Mouse (Mus musculus): ENCODE results near the gene Dab1. TPM values are rescaled to one million over a fixed set of nuclear protein-coding genes. Genes with fewer than 3 reads are reported as not detected.

Gene Dab1
- total RNA-seq, 2 experiments from 2014 or later = 159 to 164 TPM

GRCm38 (mm10) chr4:104697703-104698102 lies 1078.5 kb downstream of the Dab1 start:
- intact Hi-C loops (cut with DNase I) = no loop called here

GRCm38 (mm10) chr4:104705664-104706645 lies 1086.8 kb downstream of the Dab1 start:
- peak; percentile 29 for DNase-seq
- intact Hi-C loops (cut with DNase I) = no loop called here

More at GRCm38 (mm10) chr4:104697703-104698102, 1078.5 kb downstream of the Dab1 start:
- DNase-seq = no peak

- DNase-seq = no peak
- intact Hi-C loops (cut with DNase I) = no loop called here
Observed at GRCm38 (mm10) chr4:104712338-104713083, 1093.4 kb downstream of the Dab1 start.

- DNase-seq = no peak
- intact Hi-C loops (cut with DNase I) = no loop called here
Observed at GRCm38 (mm10) chr4:104714925-104715519, 1095.9 kb downstream of the Dab1 start.

- no peak for DNase-seq
- intact Hi-C loops (cut with DNase I) = no loop called here
Observed at GRCm38 (mm10) chr4:104715857-104716256, 1096.7 kb downstream of the Dab1 start.

GRCm38 (mm10) chr4:104716506-104716905 lies 1097.3 kb downstream of the Dab1 start:
- intact Hi-C loops (cut with DNase I) = no loop called here
- DNase-seq = no peak

GRCm38 (mm10) chr4:104718973-104719795 lies 1100.0 kb downstream of the Dab1 start:
- intact Hi-C loops (cut with DNase I) = no loop called here
- DNase-seq = no peak

- intact Hi-C loops (cut with DNase I) = no loop called here
- no peak for DNase-seq
Observed at GRCm38 (mm10) chr4:104723527-104724045, 1104.4 kb downstream of the Dab1 start.

- intact Hi-C loops (cut with DNase I) = no loop called here
- peak; percentile 45 for DNase-seq
Observed at GRCm38 (mm10) chr4:104724258-104724657, 1105.1 kb downstream of the Dab1 start.

- intact Hi-C loops (cut with DNase I) = no loop called here
- DNase-seq = peak; percentile 27
Observed at GRCm38 (mm10) chr4:104725673-104726072, 1106.5 kb downstream of the Dab1 start.

GRCm38 (mm10) chr4:104729185-104729584 lies 1110.0 kb downstream of the Dab1 start:
- intact Hi-C loops (cut with DNase I) = no loop called here
- no peak for DNase-seq

- DNase-seq = peak; percentile 31
- intact Hi-C loops (cut with DNase I) = no loop called here
Observed at GRCm38 (mm10) chr4:104746500-104746899, 1127.3 kb downstream of the Dab1 start.

GRCm38 (mm10) chr4:104754090-104754489 lies 1134.9 kb downstream of the Dab1 start:
- intact Hi-C loops (cut with DNase I) = no loop called here
- no peak for DNase-seq

GRCm38 (mm10) chr4:104760878-104761624 lies 1141.9 kb downstream of the Dab1 start:
- peak; percentile 10 for DNase-seq
- intact Hi-C loops (cut with DNase I) = no loop called here

- no peak for DNase-seq
- intact Hi-C loops (cut with DNase I) = no loop called here
Observed at GRCm38 (mm10) chr4:104766065-104766464, 1146.9 kb downstream of the Dab1 start, which contains the start of gene C8b. Gene C8b, plus strand, starts transcription at chr4:104766317.

- intact Hi-C loops (cut with DNase I) = no loop called here
- no peak for DNase-seq
Observed at GRCm38 (mm10) chr4:104768190-104768589, 1149.0 kb downstream of the Dab1 start.

- intact Hi-C loops (cut with DNase I) = no loop called here
- DNase-seq = no peak
Observed at GRCm38 (mm10) chr4:104769602-104770001, 1150.4 kb downstream of the Dab1 start.

- no peak for DNase-seq
- intact Hi-C loops (cut with DNase I) = no loop called here
Observed at GRCm38 (mm10) chr4:104770331-104770730, 1151.2 kb downstream of the Dab1 start.

GRCm38 (mm10) chr4:104775601-104776000 lies 1156.4 kb downstream of the Dab1 start:
- DNase-seq = no peak
- intact Hi-C loops (cut with DNase I) = no loop called here

Data from left cerebral cortex, postnatal 4 days (tissue).